Mouse (Mus musculus): ENCODE results near the gene Dmrt3. TPM values are rescaled to one million over a fixed set of nuclear protein-coding genes. Genes with fewer than 3 reads are reported as not detected.

Dmrt3 gene
- polyA plus RNA-seq, 1 experiment from 2014 or later, result not detected

GRCm38 (mm10) chr19:25611876-25612805 lies 2.0 kb downstream of the Dmrt3 start:
- Histone ChIP-seq H3K4me1 (ENCODE audit: control insufficient read depth, insufficient read depth, low read length) (peaks cover 9% of the 10 kb centered on the region; the same call in 1 of the 2 replicates), H3K27ac (replicated peaks; ENCODE audit: low read depth, low read length) (no peak overlapping the region), H3K36me3 (ENCODE audit: control insufficient read depth, insufficient read depth, low read length) (no peaks in the 10 kb centered on the region), H3K9ac (replicated peaks; ENCODE audit: low read length) (no peak overlapping the region), H3K9me3 (ENCODE audit: control insufficient read depth, low read length) (no peaks in the 10 kb centered on the region), H3K4me3 (replicated peaks; ENCODE audit: low read depth, low read length) (no peak overlapping the region), H3K4me2 (ENCODE audit: low read length) (no peak overlapping the region), H3K27me3 (ENCODE audit: control insufficient read depth, insufficient read depth, low read length) (peaks cover 95% of the 10 kb centered on the region)
- DNase-seq (peak; percentile 23), ATAC-seq (ENCODE audit: low FRiP score, low TSS enrichment) (no peak)
- WGBS, result 4% methylated on average over 16 of the region's 16 CpGs

GRCm38 (mm10) chr19:25612806-25613295 lies 2.8 kb downstream of the Dmrt3 start:
- no peak for DNase-seq
- no peaks in the 10 kb centered on the region for H3K9me3 ChIP-seq (ENCODE audit: control insufficient read depth, low read length)
- WGBS, result 4% methylated on average over 6 of the region's 6 CpGs
- no peak overlapping the region for H3K9ac ChIP-seq (replicated peaks; ENCODE audit: low read length)
- no peaks in the 10 kb centered on the region for H3K36me3 ChIP-seq (ENCODE audit: control insufficient read depth, insufficient read depth, low read length)
- peaks cover 93% of the 10 kb centered on the region for H3K27me3 ChIP-seq (ENCODE audit: control insufficient read depth, insufficient read depth, low read length)
- H3K27ac ChIP-seq (replicated peaks; ENCODE audit: low read depth, low read length), result no peak overlapping the region
- H3K4me1 ChIP-seq (ENCODE audit: control insufficient read depth, insufficient read depth, low read length), result peaks cover 9% of the 10 kb centered on the region; the same call in 1 of the 2 replicates
- H3K4me3 ChIP-seq (replicated peaks; ENCODE audit: low read depth, low read length), result no peak overlapping the region
- H3K4me2 ChIP-seq (ENCODE audit: low read length), result no peak overlapping the region
- no peak for ATAC-seq (ENCODE audit: low FRiP score, low TSS enrichment)

- Histone ChIP-seq H3K36me3 (ENCODE audit: control insufficient read depth, insufficient read depth, low read length) (no peaks in the 10 kb centered on the region), H3K9ac (replicated peaks; ENCODE audit: low read length) (no peak overlapping the region), H3K4me2 (ENCODE audit: low read length) (no peak overlapping the region), H3K27ac (replicated peaks; ENCODE audit: low read depth, low read length) (no peak overlapping the region), H3K4me1 (ENCODE audit: control insufficient read depth, insufficient read depth, low read length) (peaks cover 9% of the 10 kb centered on the region; the same call in 1 of the 2 replicates), H3K9me3 (ENCODE audit: control insufficient read depth, low read length) (no peaks in the 10 kb centered on the region), H3K27me3 (ENCODE audit: control insufficient read depth, insufficient read depth, low read length) (peaks cover 87% of the 10 kb centered on the region), H3K4me3 (replicated peaks; ENCODE audit: low read depth, low read length) (no peak overlapping the region)
- WGBS, result 10% methylated on average over 13 of the region's 13 CpGs
- DNase-seq (peak; percentile 27), ATAC-seq (ENCODE audit: low FRiP score, low TSS enrichment) (no peak)
Measured at GRCm38 (mm10) chr19:25613476-25614300, 3.6 kb downstream of the Dmrt3 start.

GRCm38 (mm10) chr19:25615889-25616288 lies 5.8 kb downstream of the Dmrt3 start:
- ATAC-seq (ENCODE audit: low FRiP score, low TSS enrichment) (no peak), DNase-seq (no peak)
- Histone ChIP-seq H3K36me3 (ENCODE audit: control insufficient read depth, insufficient read depth, low read length) (no peaks in the 10 kb centered on the region), H3K4me1 (ENCODE audit: control insufficient read depth, insufficient read depth, low read length) (peaks cover 4% of the 10 kb centered on the region; the same call in 1 of the 2 replicates), H3K4me2 (ENCODE audit: low read length) (no peak overlapping the region), H3K9me3 (ENCODE audit: control insufficient read depth, low read length) (no peaks in the 10 kb centered on the region), H3K4me3 (replicated peaks; ENCODE audit: low read depth, low read length) (no peak overlapping the region), H3K27me3 (ENCODE audit: control insufficient read depth, insufficient read depth, low read length) (peaks cover 91% of the 10 kb centered on the region), H3K9ac (replicated peaks; ENCODE audit: low read length) (no peak overlapping the region), H3K27ac (replicated peaks; ENCODE audit: low read depth, low read length) (no peak overlapping the region)
- WGBS, result 35% methylated on average over 6 of the region's 6 CpGs

- Histone ChIP-seq H3K9ac (replicated peaks; ENCODE audit: low read length) (no peak overlapping the region), H3K4me1 (ENCODE audit: control insufficient read depth, insufficient read depth, low read length) (no peaks in the 10 kb centered on the region), H3K4me3 (replicated peaks; ENCODE audit: low read depth, low read length) (peak overlapping the region; percentile 25; the same call in 1 of the 2 replicates), H3K4me2 (ENCODE audit: low read length) (peak overlapping the region; percentile 49), H3K9me3 (ENCODE audit: control insufficient read depth, low read length) (no peaks in the 10 kb centered on the region), H3K27ac (replicated peaks; ENCODE audit: low read depth, low read length) (no peak overlapping the region), H3K27me3 (ENCODE audit: control insufficient read depth, insufficient read depth, low read length) (peaks cover 81% of the 10 kb centered on the region), H3K36me3 (ENCODE audit: control insufficient read depth, insufficient read depth, low read length) (no peaks in the 10 kb centered on the region)
- peak; percentile 85 for DNase-seq
- ATAC-seq (ENCODE audit: low FRiP score, low TSS enrichment), result peak; percentile 50; the same call in 1 of the 2 replicates
- WGBS, result 31% methylated on average over 54 of the region's 54 CpGs
Measured at GRCm38 (mm10) chr19:25622291-25623251, 12.5 kb downstream of the Dmrt3 start.

GRCm38 (mm10) chr19:25628490-25628889 lies 18.4 kb downstream of the Dmrt3 start:
- no peaks in the 10 kb centered on the region for H3K4me1 ChIP-seq (ENCODE audit: control insufficient read depth, insufficient read depth, low read length)
- no peak overlapping the region for H3K9ac ChIP-seq (replicated peaks; ENCODE audit: low read length)
- WGBS, result 9% methylated on average over 9 of the region's 9 CpGs
- H3K4me2 ChIP-seq (ENCODE audit: low read length), result no peak overlapping the region
- ATAC-seq (ENCODE audit: low FRiP score, low TSS enrichment) (no peak; the same call in 1 of the 2 replicates), DNase-seq (peak; percentile 85)
- H3K36me3 ChIP-seq (ENCODE audit: control insufficient read depth, insufficient read depth, low read length), result no peaks in the 10 kb centered on the region
- H3K27ac ChIP-seq (replicated peaks; ENCODE audit: low read depth, low read length), result no peak overlapping the region
- H3K9me3 ChIP-seq (ENCODE audit: control insufficient read depth, low read length), result no peaks in the 10 kb centered on the region
- peaks cover 38% of the 10 kb centered on the region for H3K27me3 ChIP-seq (ENCODE audit: control insufficient read depth, insufficient read depth, low read length)
- no peak overlapping the region for H3K4me3 ChIP-seq (replicated peaks; ENCODE audit: low read depth, low read length)

GRCm38 (mm10) chr19:25635119-25635518 lies 25.0 kb downstream of the Dmrt3 start:
- no peaks in the 10 kb centered on the region for H3K36me3 ChIP-seq (ENCODE audit: control insufficient read depth, insufficient read depth, low read length)
- no peaks in the 10 kb centered on the region for H3K4me1 ChIP-seq (ENCODE audit: control insufficient read depth, insufficient read depth, low read length)
- no peaks in the 10 kb centered on the region for H3K9me3 ChIP-seq (ENCODE audit: control insufficient read depth, low read length)
- H3K27me3 ChIP-seq (ENCODE audit: control insufficient read depth, insufficient read depth, low read length), result no peaks in the 10 kb centered on the region
- ATAC-seq (ENCODE audit: low FRiP score, low TSS enrichment) (no peak), DNase-seq (no peak)
- peak overlapping the region; percentile 54 for H3K4me2 ChIP-seq (ENCODE audit: low read length)
- H3K27ac ChIP-seq (replicated peaks; ENCODE audit: low read depth, low read length), result no peak overlapping the region
- H3K4me3 ChIP-seq (replicated peaks; ENCODE audit: low read depth, low read length), result no peak overlapping the region; the same call in 1 of the 2 replicates
- no peak overlapping the region for H3K9ac ChIP-seq (replicated peaks; ENCODE audit: low read length)
- 92% methylated on average over 5 of the region's 5 CpGs for WGBS
